Mouse (Mus musculus) heart, embryonic 12.5 days (tissue): ENCODE measurements around the gene Scn3b. TPM values are rescaled to one million over a fixed set of nuclear protein-coding genes. Genes with fewer than 3 reads are reported as not detected.

ENCODE experiments used
- ATAC-seq: fragments of 200-750 bp; cut with Nextera tagmentation; 2 replicates; pipeline ENCODE4 v1.8.0; 2017; ENCODE audit warnings: moderate TSS enrichment, moderate library complexity; ENCODE audit not compliant: insufficient number of reproducible peaks, low FRiP score
- H3K27ac ChIP-seq: fragments of 300-500 bp; sonication (generic); 2 replicates; pipeline ENCODE4 v1.5.1; 2016; ENCODE audit warnings: mild to moderate bottlenecking, moderate library complexity; ENCODE audit not compliant: poor library complexity, severe bottlenecking
- H3K27me3 ChIP-seq: fragments of 300-500 bp; sonication (generic); replicated peaks from 2 replicates; pipeline ENCODE4 v1.6.1; 2016; ENCODE audit warnings: mild to moderate bottlenecking, moderate library complexity
- H3K36me3 ChIP-seq: fragments of 300-500 bp; sonication (generic); 2 replicates; pipeline ENCODE4 v1.6.1; 2016; ENCODE audit warnings: mild to moderate bottlenecking, moderate library complexity
- H3K4me1 ChIP-seq: fragments of 300-500 bp; sonication (generic); replicated peaks from 2 replicates; pipeline ENCODE4 v1.6.1; 2016; ENCODE audit warnings: mild to moderate bottlenecking
- H3K4me2 ChIP-seq: fragments of 300-500 bp; sonication (generic); 2 replicates; pipeline ENCODE4 v1.6.1; 2016; ENCODE audit warnings: mild to moderate bottlenecking, moderate library complexity
- H3K4me3 ChIP-seq: fragments of 300-500 bp; sonication (generic); 2 replicates; pipeline ENCODE4 v1.5.1; 2016; ENCODE audit warnings: mild to moderate bottlenecking
- H3K9ac ChIP-seq: fragments of 300-500 bp; sonication (generic); 2 replicates; pipeline ENCODE4 v1.6.1; 2016; ENCODE audit warnings: mild to moderate bottlenecking, moderate library complexity
- H3K9me3 ChIP-seq: fragments of 300-500 bp; sonication (generic); replicated peaks from 2 replicates; pipeline ENCODE4 v1.6.1; 2016; ENCODE audit warnings: mild to moderate bottlenecking, moderate library complexity
- WGBS: fragments of 180-500 bp; shearing (Covaris S2); methylation state at CpG from one replicate; pipeline ENCODE4 v1.1.7; 2016; 5-methylcytosine and 5-hydroxymethylcytosine counted together
- polyA plus RNA-seq: library from polyadenylated mRNA; unstranded; fragments of >200 nt; fragmentation: Nextera tagmentation; extraction: Ambion mirVana; gene quantifications from 2 replicates; pipeline ENCODE4 v1.2.1, GENCODE M21; 2016

The Scn3b gene
- polyA plus RNA-seq, 1 experiment from 2014 or later, result 0.61 TPM

DNA sequence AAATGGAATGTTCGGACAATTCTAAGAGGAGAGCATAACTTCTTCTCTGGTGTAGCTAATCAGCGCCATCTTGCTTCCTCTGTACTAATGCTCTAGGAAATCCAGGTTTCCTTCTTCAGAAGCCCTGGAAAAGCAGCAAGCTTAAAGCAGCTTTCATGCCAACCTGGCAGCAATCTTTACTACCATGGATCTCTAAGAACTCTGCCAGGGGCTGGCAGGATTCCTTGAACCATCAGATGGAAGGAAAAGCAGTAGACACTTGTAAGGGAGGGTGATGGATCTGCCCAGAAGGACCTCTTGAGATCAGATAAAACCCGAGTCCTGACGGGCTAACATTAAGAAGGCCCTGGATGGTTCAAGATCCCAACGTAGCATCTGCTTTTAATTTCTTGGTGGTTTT is 27.2 kb downstream of the Scn3b start:
- 83% methylated on average over 5 of the region's 5 CpGs for WGBS
- Histone ChIP-seq H3K4me1 (0 out of 2 replicates have a peak, but pooled peaks cover 2% of the 10 kb centered on the region), H3K27me3 (no peaks in the 10 kb centered on the region), H3K4me2 (no peak overlapping the region), H3K27ac (no peak overlapping the region), H3K4me3 (no peak overlapping the region), H3K36me3 (peaks cover 56% of the 10 kb centered on the region), H3K9ac (no peak overlapping the region), H3K9me3 (no peaks in the 10 kb centered on the region)
- ATAC-seq, result no peak

DNA sequence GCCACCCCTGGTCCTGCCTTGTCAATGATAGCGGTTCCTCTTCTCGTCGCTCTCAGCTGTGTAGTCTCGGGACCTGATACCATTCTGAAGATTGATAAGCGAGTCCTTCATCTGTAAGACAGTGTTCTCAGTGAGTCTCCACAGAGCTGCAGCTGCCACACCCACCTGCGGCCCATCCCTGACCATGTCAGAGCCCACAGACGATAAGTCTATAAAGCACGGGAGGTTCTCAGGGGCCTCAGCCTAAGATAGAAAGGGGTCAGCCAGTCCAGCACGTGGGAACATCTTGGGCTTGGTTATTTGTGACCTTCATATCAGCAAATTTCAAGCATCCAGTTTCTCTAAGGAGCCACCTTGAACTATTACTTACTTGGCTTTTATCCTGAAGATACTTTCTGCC is 29.0 kb downstream of the Scn3b start:
- WGBS, result 70% methylated on average over 9 of the region's 9 CpGs
- no peak for ATAC-seq
- Histone ChIP-seq H3K9me3 (no peaks in the 10 kb centered on the region), H3K36me3 (peaks cover 59% of the 10 kb centered on the region), H3K4me3 (no peak overlapping the region), H3K9ac (no peak overlapping the region), H3K4me1 (0 out of 2 replicates have a peak, but pooled peaks cover 5% of the 10 kb centered on the region), H3K27ac (no peak overlapping the region), H3K27me3 (no peaks in the 10 kb centered on the region), H3K4me2 (no peak overlapping the region)

DNA sequence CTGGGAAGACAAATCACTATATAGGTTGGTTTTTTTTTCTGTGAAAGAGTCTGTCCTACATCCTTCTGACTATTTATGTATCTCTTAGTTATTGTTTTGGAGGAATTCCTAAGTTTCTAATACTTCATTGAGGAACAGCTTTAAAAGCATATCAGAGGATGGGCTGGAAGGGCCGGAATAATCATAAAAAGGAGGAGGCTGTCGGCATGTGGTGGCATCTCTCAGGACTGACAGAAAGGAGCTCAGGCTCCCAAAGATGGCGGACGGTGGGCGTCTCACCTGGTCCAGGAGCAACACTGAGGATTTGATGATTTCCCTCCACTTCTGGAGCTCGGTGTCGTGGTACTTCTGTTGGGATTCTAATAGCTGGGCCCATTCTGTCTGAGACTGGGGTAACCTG is 30.3 kb downstream of the Scn3b start:
- Histone ChIP-seq H3K9me3 (no peaks in the 10 kb centered on the region), H3K4me2 (no peak overlapping the region), H3K27me3 (no peaks in the 10 kb centered on the region), H3K27ac (no peak overlapping the region), H3K36me3 (peaks cover 59% of the 10 kb centered on the region), H3K9ac (no peak overlapping the region), H3K4me1 (0 out of 2 replicates have a peak, but pooled peaks cover 5% of the 10 kb centered on the region), H3K4me3 (no peak overlapping the region)
- WGBS, result 91% methylated on average over 7 of the region's 7 CpGs
- ATAC-seq, result no peak

DNA sequence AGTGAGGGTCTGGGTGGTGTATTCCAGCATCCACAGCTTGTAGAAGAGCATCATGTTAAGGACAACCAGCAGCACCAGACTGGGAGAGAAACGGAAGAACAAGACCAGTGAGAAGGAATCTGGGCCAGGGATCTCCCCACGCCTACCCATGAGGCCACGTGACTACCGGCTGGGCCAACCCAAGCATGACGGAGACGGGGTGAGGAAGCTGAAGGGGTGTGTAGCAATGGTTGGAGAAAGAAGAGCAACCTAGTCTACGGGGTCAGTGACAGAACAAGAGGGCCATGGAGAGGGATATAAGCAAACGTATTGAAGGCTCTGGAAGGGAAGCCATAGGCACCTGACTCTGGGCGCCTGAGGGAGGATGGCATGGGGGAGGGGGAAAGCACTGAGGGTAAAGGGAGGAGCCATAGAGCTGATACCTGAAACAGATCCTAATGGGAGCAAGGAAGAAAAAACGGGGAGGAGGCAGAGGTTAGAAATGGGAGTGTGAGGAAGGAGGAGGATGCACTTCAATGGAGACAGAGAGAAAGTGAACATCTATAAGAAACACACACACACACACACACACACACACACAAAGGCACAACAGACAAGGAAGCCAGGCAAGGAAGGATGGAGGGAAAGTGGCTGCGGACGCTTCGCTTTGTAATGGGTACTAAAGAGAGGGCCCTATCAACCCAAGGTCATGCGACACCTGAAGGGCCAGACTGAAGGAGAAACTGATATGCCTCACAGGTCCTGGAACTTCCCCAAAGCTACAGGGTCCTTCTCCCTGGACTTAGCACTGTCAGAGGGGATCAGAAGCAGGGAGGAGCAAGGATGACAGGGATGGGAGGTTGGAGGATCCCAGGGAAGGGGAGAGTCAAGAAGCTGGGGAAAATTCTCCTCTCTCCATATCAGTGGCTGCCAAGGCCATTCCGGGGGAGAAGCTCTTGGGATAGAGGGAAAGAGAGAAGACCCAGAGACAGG is 31.3 kb downstream of the Scn3b start:
- Histone ChIP-seq H3K4me1 (0 out of 2 replicates have a peak, but pooled peaks cover 5% of the 10 kb centered on the region), H3K9me3 (no peaks in the 10 kb centered on the region), H3K27me3 (no peaks in the 10 kb centered on the region), H3K27ac (no peak overlapping the region), H3K4me2 (no peak overlapping the region), H3K4me3 (no peak overlapping the region), H3K9ac (no peak overlapping the region), H3K36me3 (peaks cover 62% of the 10 kb centered on the region)
- ATAC-seq, result no peak
- WGBS, result 85% methylated on average over 15 of the region's 15 CpGs

DNA sequence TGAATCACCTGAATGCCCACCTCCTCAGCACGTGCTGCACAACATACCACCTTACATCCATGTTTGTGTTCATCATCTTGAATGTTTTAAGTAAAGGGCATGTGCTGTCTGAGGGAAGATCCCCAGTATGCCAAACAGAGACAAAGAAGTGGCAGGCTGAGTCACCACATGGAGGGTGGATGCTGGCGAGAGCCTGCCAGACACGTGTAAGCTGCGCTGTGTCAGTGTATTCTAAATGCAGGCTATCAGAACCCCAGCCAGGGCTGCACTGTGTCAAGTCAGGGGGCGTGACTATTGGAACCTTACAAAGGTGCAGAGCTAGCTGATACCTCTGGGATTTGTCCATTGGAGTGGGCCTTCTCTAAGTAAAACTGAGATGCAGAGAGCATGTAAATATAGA is 32.5 kb downstream of the Scn3b start:
- ATAC-seq, result no peak
- Histone ChIP-seq H3K4me1 (0 out of 2 replicates have a peak, but pooled peaks cover 5% of the 10 kb centered on the region), H3K9ac (no peak overlapping the region), H3K4me3 (no peak overlapping the region), H3K9me3 (no peaks in the 10 kb centered on the region), H3K27me3 (no peaks in the 10 kb centered on the region), H3K4me2 (no peak overlapping the region), H3K27ac (no peak overlapping the region), H3K36me3 (peaks cover 63% of the 10 kb centered on the region)
- 70% methylated on average over 5 of the region's 5 CpGs for WGBS

DNA sequence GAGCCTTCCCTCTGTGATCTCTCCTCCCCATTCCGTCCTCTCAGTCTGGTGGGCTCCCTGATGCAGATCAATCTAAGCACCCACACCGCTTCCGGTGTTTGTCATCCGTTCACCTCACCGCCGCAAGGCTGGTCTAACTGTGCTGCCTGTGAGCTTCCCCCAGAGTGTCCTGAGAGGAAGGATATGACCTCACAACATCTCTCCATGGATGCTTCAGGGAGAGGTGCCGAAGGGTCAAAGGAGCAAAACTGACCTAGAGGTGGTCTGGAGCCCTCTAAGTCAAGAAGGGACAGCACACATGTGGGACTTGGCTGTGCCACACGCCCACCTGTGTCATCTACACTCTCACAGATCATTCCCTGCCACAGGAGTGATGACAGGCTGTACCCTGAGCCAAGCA is 33.4 kb downstream of the Scn3b start:
- 81% methylated on average over 8 of the region's 8 CpGs for whole genome bisulfite sequencing
- Histone ChIP-seq H3K9me3 (no peaks in the 10 kb centered on the region), H3K27ac (no peak overlapping the region), H3K4me3 (no peak overlapping the region), H3K4me1 (0 out of 2 replicates have a peak, but pooled peaks cover 5% of the 10 kb centered on the region), H3K9ac (no peak overlapping the region), H3K36me3 (peaks cover 65% of the 10 kb centered on the region), H3K27me3 (no peaks in the 10 kb centered on the region), H3K4me2 (no peak overlapping the region)
- no peak for ATAC-seq

DNA sequence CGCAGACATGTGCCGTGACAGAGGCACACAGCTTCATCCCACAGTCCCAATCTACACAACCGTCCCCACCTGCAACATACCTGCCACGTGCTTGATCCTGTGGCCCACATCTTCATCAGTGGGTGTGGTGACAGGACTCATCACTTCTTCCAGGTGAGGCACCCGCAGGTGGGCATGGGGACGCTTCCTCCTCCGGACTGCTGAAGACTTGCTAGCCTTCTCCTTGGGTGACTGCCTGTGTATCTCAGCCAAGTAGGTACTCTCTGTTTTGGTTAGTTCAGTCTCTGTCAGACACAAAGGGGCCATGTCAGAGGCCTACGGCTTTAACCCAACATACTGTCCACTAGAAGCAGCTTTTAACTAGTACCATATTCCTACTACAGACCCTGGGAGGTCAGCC is 35.2 kb downstream of the Scn3b start:
- no peaks in the 10 kb centered on the region for H3K9me3 ChIP-seq
- no peak for ATAC-seq
- H3K27ac ChIP-seq, result no peak overlapping the region
- H3K9ac ChIP-seq, result no peak overlapping the region
- no peaks in the 10 kb centered on the region for H3K27me3 ChIP-seq
- 83% methylated on average over 8 of the region's 8 CpGs for WGBS
- no peak overlapping the region for H3K4me2 ChIP-seq
- peaks cover 59% of the 10 kb centered on the region for H3K36me3 ChIP-seq
- H3K4me3 ChIP-seq, result no peak overlapping the region
- 0 out of 2 replicates have a peak, but pooled peaks cover 5% of the 10 kb centered on the region for H3K4me1 ChIP-seq

DNA sequence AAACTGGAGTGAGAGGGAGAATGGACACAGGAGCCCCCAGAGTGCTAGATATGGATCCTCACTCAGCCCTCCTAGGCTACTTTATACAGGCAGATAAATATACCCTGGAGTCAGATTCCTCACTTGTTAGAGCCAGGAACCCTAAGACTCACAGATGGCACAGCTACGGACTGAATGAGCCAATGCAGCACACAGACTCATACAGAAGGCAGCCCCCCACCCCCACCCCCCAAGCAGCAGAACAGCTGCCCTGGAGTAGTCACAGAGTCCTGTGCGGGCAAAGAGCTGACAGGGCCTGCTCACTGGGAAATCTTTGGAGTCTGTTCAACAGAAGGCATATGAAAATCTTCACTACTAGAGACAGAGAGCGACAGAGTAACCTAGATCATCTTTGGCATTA is 38.3 kb downstream of the Scn3b start:
- Histone ChIP-seq H3K4me3 (no peak overlapping the region), H3K36me3 (peaks cover 57% of the 10 kb centered on the region), H3K27ac (no peak overlapping the region), H3K4me1 (no peaks in the 10 kb centered on the region), H3K27me3 (no peaks in the 10 kb centered on the region), H3K9ac (no peak overlapping the region), H3K9me3 (no peaks in the 10 kb centered on the region), H3K4me2 (no peak overlapping the region)
- WGBS, result 83% methylated on average over 3 of the region's 3 CpGs
- no peak for ATAC-seq

DNA sequence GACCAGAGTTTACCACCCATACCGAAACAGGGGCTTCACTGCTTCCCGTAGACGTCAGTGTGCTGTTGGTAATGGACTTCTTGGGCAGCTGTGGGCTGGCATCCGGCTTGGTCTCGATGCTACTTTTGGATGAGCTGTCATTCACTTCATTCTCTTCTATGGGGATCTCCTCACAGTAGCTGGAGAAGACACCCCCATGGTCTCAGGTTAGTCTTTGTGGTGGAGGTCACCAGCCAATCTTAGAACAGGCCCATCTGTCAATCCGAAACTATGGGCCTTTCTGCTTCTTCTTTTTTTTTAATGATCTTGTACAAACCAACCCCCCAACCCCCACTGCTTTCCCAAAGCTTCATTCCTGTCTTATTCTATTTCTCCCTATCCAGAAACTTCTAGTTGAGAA is 40.9 kb downstream of the Scn3b start:
- Histone ChIP-seq H3K4me3 (no peak overlapping the region), H3K27ac (no peak overlapping the region), H3K27me3 (no peaks in the 10 kb centered on the region), H3K4me1 (no peaks in the 10 kb centered on the region), H3K4me2 (no peak overlapping the region), H3K9me3 (no peaks in the 10 kb centered on the region), H3K9ac (no peak overlapping the region), H3K36me3 (peaks cover 50% of the 10 kb centered on the region)
- ATAC-seq, result no peak
- 85% methylated on average over 6 of the region's 6 CpGs for WGBS

DNA sequence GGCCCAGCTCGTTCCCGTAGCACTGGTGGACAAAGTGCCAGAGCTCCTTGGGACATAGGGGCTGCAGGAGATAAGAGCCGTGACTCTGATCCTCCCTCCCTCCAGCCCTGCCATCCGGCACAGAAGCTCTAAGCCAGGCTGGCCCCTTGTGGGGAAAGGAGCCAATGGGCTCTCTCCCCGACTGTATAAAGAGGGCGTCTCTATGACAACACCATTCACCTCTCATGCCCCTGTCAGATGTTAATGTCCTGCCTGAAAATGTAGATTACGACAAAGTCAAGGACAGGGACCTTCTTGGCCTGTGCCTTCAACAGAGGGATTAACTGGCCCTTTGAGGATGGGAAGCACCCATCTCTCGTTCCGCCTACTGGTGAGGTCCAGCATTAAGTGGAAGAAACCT is 42.8 kb downstream of the Scn3b start:
- Histone ChIP-seq H3K9me3 (no peaks in the 10 kb centered on the region), H3K27me3 (no peaks in the 10 kb centered on the region), H3K4me1 (no peaks in the 10 kb centered on the region), H3K9ac (no peak overlapping the region), H3K36me3 (peaks cover 46% of the 10 kb centered on the region), H3K4me3 (no peak overlapping the region), H3K4me2 (no peak overlapping the region), H3K27ac (no peak overlapping the region)
- 61% methylated on average over 9 of the region's 9 CpGs for WGBS
- no peak for ATAC-seq

DNA sequence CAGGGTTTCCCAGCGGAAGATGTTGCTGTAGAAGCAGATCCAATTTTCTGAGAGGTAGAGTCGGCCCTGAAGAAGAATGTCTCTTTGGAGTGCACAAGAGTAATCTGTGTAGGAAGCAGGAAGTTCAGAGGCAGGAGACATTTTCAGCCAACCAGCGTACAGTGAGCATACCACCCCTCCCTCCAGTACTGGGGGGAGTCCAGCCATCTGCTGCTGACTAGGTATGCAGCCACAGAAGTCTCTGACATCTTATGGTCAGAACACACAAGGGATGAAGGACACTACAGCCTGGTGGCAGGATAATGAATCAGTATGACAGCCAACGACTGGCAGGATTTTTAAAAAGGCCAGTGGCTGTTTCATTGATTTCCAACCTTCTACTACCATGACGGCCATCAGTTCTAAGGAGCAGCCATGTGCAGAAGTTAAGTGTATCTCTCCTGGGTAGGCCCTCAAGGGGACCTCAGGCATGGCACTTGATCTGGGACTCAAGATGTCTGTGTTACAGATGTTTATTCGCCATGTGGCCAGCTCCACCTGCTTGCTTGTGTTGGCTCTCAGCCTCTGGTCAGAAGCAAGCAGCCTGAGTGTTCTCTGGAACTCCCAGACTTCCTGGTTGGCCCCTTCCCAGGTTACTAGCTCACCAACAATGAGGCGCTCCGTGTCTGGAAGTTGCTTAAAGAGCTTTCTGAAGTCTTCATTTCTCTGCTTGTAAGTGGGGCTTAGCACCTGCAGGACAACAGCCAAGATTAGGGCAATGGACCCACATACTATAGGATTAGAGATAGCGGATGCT is 48.0 kb downstream of the Scn3b start:
- H3K36me3 ChIP-seq, result peaks cover 20% of the 10 kb centered on the region
- H3K27ac ChIP-seq, result no peak overlapping the region
- H3K4me2 ChIP-seq, result no peak overlapping the region
- ATAC-seq, result no peak
- H3K9ac ChIP-seq, result no peak overlapping the region
- 74% methylated on average over 9 of the region's 9 CpGs for WGBS
- H3K4me1 ChIP-seq, result peaks cover 29% of the 10 kb centered on the region
- no peaks in the 10 kb centered on the region for H3K27me3 ChIP-seq
- no peaks in the 10 kb centered on the region for H3K9me3 ChIP-seq
- no peak overlapping the region for H3K4me3 ChIP-seq
